Mouse (Mus musculus) megakaryocyte, embryonic 14.5 days (primary cell): ENCODE measurements around the gene Prdm11.

Experiments
- FLI1 ChIP-seq: IDR thresholded peaks from 2 replicates; pipeline ENCODE4 v1.6.1; 2012; ENCODE audit warnings: low read length, inconsistent platforms, mixed read lengths
- GATA1 ChIP-seq: IDR thresholded peaks from 3 replicates; pipeline ENCODE4 v1.6.1; 2012; ENCODE audit warnings: mixed read lengths, low read length, inconsistent platforms, borderline replicate concordance

DNA sequence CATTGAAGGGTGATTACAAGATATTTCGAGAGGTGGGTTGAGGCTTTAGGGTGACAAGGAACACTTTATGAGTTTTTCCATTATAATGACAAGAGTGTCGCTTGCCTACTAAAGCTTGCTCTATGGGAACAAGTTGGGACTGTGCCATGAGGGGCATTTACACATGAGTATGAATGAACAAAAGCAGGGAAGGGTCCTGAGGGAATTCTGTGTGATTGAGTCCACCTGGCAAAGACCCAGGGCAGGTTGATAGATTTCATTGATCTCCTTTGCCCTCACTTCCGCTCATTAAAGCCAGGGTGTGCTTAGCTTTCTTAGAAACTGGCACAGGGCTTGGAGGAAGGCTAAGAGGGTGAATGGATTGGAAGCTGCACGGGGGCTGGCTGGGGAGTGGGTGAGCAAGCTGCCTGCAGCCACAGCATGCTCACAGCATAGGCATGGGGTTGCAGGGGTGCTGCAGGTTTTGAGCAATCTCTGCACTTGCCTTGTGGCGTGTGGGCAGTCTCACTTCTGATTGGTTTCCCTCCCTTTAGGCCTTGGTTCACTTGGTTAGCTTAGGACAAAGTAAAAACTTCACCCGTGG, 121.2 kb downstream of the Prdm11 start:
- no peak for TF ChIP-seq FLI1
- no peak for TF ChIP-seq GATA1
